In genomic region chr12:56345367-56346089, GRCm38 (mm10) we compare ENCODE assay signal across 7 mouse cellular contexts. TPM values are rescaled to one million over a fixed set of nuclear protein-coding genes. Genes with fewer than 3 reads are reported as not detected.
A peak's percentile ranks its signal among the peaks of the same experiment; 100 is the strongest.
DNase-seq lines count a peak whose midpoint lies in the region; ATAC-seq lines count a peak whose summit lies in the region.

Gene Mbip, minus strand, starts transcription at chr12:56345894.

- H3K9me3 ChIP-seq in intestine, embryonic 16.5 days (ENCODE audit: control insufficient read depth, low read length): no peaks in the 10 kb centered on the region
- H3K9me3 ChIP-seq in midbrain, embryonic 11.5 days (ENCODE audit: control insufficient read depth, low read length): no peaks in the 10 kb centered on the region

- ATAC-seq in intestine, embryonic 16.5 days: peak; percentile 100
- peak; percentile 100 for ATAC-seq in midbrain, embryonic 11.5 days (ENCODE audit: low FRiP score)

- no peaks in the 10 kb centered on the region for H3K36me3 ChIP-seq in intestine, embryonic 16.5 days (ENCODE audit: control insufficient read depth, insufficient read depth, low read length)
- H3K36me3 ChIP-seq in midbrain, embryonic 11.5 days (ENCODE audit: control insufficient read depth, insufficient read depth, low read length): no peaks in the 10 kb centered on the region

- H3K4me3 ChIP-seq in intestine, embryonic 16.5 days (ENCODE audit: low read length): peak within 1 kb of the TSS; percentile 93
- peak within 1 kb of the TSS; percentile 95 for H3K4me3 ChIP-seq in midbrain, embryonic 11.5 days (ENCODE audit: low read depth, low read length)

- intact Hi-C loops in left cerebral cortex, postnatal 36 days (cut with DNase I): no loop called here

- no peaks in the 10 kb centered on the region for H3K27me3 ChIP-seq in intestine, embryonic 16.5 days (replicated peaks; ENCODE audit: control insufficient read depth, insufficient read depth, low read length)
- no peaks in the 10 kb centered on the region for H3K27me3 ChIP-seq in midbrain, embryonic 11.5 days (ENCODE audit: control insufficient read depth, insufficient read depth, low read length)

- H3K27ac ChIP-seq in intestine, embryonic 16.5 days (ENCODE audit: low read length): peak within 1 kb of the TSS; percentile 18; the same call in 1 of the 2 replicates
- peak within 1 kb of the TSS; percentile 17; the same call in 1 of the 2 replicates for H3K27ac ChIP-seq in midbrain, embryonic 11.5 days (ENCODE audit: low read depth, low read length)

- peak within 1 kb of the TSS; percentile 94 for H3K9ac ChIP-seq in intestine, embryonic 16.5 days (ENCODE audit: low read depth, low read length)
- H3K9ac ChIP-seq in midbrain, embryonic 11.5 days (ENCODE audit: low read length): peak within 1 kb of the TSS; percentile 89

- peak; percentile 93 for DNase-seq in adrenal gland, adult 8-10 months
- peak; percentile 99 for DNase-seq in embryo, embryonic 9.5 days (ENCODE audit: extremely low spot score)
- DNase-seq in gastrocnemius, postnatal 4 days (ENCODE audit: low spot score in 2 of 2): peak; percentile 96 to 99
- peak; percentile 93 to 98 for DNase-seq in left cerebral cortex, postnatal 36 days (ENCODE audit: low spot score in 2 of 2)
- DNase-seq in midbrain, embryonic 11.5 days (ENCODE audit: low spot score, missing footprints): peak; percentile 100
- DNase-seq in skeletal muscle tissue, adult 2 months (ENCODE audit: low read depth, low spot score): peak; percentile 97

- H3K4me1 ChIP-seq in intestine, embryonic 16.5 days (ENCODE audit: control insufficient read depth, insufficient read depth, low read length): no peaks in the 10 kb centered on the region
- peaks cover 2% of the 10 kb centered on the region; the same call in 1 of the 2 replicates for H3K4me1 ChIP-seq in midbrain, embryonic 11.5 days (ENCODE audit: control insufficient read depth, insufficient read depth, low read length)

- H3K4me2 ChIP-seq in intestine, embryonic 16.5 days (ENCODE audit: low read depth, low read length): peak within 1 kb of the TSS; percentile 49
- H3K4me2 ChIP-seq in midbrain, embryonic 11.5 days: peak within 1 kb of the TSS; percentile 61

- WGBS in intestine, embryonic 16.5 days: under 1% methylated on average over 36 of the region's 37 CpGs
- WGBS in midbrain, embryonic 11.5 days: under 1% methylated on average over 37 of the region's 37 CpGs

RNA-seq across cellular contexts. Expression of gene Mbip, which starts in this region (rescaled TPM):
- total RNA-seq in adrenal gland, adult 8-10 months (2022): 10 to 100 TPM; 15.5 to 22.9 (median 18.3) TPM
- total RNA-seq in gastrocnemius, postnatal 4 days (2021): 10 to 100 TPM; 15.8 to 17.3 TPM
- polyA plus RNA-seq in intestine, embryonic 16.5 days (2015; fragmentation: Nextera tagmentation; extraction: Ambion mirVana): 21.3 and 24.4 TPM in 2 replicates
- total RNA-seq in left cerebral cortex, postnatal 36 days (2021): 10 to 100 TPM; 19.3 to 23.6 TPM
- 46.0 and 54.0 TPM in 2 replicates for polyA plus RNA-seq in midbrain, embryonic 11.5 days (2014; fragmentation: Nextera tagmentation; extraction: Ambion mirVana)

Comparison
In these comparisons a context has a peak if more than half of its experiments do, and no peak if none do; other contexts are left out.
1. Peak in every context shown above with its lines: DNase-seq, ATAC-seq, H3K4me3 ChIP-seq and H3K27ac ChIP-seq.